Mouse (Mus musculus) urinary bladder, adult 2 months (tissue): ENCODE results near the gene Ankrd11. TPM values are rescaled to one million over a fixed set of nuclear protein-coding genes. Genes with fewer than 3 reads are reported as not detected.

Source experiments
- DNase-seq: peaks from one replicate; pipeline ENCODE4 v3.0.0; 2022; ENCODE audit warnings: low spot score
- polyA plus RNA-seq: library from polyadenylated mRNA; depleted of rRNA; stranded (reverse); fragments of >200 nt; gene quantifications from 2 replicates; pipeline ENCODE4 v1.2.3, GENCODE M21; 2012

Ankrd11 gene
- polyA plus RNA-seq, 1 experiment = 37.9 TPM

DNA sequence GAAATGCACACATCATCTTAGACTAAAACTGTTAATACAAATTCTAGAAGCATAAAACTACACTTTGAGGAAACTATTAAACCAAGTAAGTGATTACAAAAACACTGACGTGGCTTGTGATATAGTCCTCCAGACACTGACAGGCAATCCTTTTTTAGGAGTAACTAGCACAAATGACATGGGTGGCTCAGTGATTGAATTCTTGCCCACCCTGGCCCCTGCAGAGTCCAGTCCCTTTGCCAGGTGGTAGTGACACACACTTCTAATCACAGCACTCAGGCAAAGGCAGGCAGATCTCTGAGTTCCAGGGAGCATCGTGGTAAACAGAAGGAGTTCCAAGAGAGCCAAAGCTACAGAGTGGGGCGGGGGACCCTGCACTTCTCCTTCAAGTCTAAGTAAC lies 36.7 kb downstream of the Ankrd11 start:
- no peak for DNase-seq

DNA sequence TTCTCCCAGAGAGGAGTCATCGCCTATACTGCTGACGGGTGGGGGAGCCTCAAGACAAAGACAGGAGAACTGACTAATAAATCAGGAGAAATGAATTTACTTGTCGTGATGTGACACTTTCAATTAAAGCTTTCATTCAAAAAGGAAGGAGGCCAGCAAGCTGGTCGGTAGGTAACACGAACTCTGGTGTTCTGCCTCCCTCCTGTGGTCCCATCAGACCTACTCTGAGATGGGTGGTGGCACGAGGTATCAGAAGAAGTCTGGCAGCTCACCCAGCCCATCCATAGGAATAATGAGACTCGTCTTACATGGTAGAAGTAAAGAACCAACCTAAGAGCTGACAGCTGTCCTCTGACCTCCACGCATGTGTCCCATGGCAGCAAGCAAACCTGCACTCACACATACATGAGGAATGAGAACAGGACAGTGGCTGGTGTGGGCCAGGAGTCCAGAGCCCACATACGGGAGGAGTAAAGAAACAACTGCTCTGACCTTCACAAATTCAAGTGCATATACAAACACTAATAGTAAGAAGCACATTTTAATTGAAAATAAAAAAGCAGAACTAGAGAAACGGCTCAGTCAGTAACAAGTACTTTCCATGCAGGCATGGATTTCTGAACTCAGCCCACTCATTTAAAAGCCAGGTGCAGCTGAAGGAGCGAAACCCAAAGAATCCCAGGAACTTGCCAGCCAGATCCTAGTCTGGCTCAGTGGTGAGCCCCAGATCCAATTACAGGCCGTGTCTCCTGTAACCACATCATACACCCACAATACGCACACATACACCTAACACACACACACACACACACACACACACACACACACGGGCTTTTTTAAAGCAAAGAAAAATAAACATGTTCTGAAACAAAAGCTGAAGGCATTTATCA lies 37.8 kb downstream of the Ankrd11 start:
- DNase-seq = no peak

DNA sequence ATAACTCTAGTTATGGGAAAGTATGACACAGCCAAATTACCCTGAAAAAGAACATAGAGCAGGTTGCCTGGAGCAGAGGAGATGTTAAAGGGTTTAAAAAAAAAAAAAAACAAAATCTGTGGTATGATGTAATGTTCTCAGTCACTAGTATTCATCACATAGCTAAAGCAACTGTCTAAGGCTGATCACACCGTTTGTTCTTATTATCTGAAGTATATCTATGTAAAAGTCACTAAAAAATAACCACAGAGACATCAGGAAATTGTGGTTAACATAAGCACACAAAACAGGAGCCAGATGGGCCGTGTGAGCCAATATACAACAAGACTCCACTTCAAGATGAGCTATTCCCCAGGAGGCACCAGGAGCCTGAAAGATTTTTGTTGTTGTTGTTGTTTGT lies 41.8 kb downstream of the Ankrd11 start:
- no peak for DNase-seq

DNA sequence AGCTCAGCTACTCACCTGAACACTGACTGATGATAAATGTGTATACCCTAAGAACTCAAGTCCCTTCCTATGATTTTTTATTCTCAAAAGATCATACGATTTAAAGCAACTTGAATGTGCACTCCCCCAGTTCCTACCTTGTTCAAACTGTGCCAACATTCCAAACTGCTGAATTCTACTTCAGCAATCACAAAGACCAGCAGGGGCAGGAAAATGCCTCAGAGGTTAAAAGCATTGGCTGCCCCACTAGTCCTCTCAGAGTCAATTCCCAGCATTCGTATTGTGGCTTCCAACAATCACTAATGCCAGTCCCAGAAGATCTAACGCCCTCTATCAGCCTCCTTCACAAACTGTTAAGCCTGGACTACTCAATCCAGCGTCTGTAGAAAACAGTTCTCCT lies 44.1 kb downstream of the Ankrd11 start:
- DNase-seq = no peak

DNA sequence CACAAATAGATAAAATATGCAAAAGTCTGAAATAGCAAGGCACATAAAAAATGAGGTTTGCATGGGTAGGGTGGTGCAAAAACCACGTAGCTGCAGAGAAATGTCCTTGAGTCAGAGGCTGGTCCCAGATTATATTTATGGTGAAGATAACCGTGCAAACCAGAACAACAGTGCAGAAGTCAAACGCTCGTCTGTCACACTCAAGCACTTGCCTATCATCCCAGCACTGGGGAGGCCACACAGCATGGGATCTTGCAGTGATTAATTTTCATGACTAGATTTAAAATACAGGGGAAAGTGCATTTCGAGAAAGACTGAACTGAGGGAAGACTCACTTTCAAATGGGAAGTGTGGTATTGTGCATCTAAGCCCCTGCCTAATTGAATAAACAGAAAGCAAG lies 48.3 kb downstream of the Ankrd11 start:
- no peak for DNase-seq

DNA sequence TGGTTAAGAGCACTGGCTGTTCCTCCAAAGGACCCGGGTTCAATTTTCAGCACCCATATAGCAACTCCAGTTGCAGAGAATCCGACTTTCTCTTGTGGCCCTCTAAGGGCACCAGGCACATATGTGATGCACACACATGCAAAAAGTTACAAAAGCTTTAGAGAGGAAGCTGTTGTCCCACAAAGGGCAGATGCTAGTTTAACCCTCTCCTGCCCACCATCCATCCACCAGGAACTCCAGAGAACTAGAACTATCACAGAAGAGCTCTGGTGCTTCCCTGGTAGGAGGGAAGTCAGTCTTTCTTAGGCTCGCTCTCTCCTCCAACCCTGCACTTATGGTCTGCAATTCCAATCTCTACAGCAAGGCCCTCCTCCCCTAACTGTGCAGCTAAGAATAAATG lies 49.0 kb downstream of the Ankrd11 start:
- DNase-seq = no peak

DNA sequence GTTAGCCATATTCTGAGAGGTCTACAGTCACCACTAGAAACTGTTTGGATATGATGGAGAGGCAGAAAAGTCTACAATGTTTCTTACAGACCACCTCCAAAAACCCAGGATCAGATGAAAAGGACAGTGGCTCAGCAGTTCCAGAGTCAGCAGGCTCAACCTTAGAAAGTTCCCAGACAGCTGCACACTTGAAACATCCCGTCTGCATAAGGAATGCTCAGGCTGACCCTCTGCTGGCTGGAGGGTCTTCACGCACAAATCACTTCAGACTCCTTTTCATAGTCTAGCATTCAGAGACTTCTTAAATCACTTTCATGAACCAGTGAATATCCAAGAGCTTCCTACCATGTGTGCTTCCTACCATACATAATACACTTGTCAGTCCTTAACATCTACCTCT lies 49.8 kb downstream of the Ankrd11 start:
- no peak for DNase-seq

DNA sequence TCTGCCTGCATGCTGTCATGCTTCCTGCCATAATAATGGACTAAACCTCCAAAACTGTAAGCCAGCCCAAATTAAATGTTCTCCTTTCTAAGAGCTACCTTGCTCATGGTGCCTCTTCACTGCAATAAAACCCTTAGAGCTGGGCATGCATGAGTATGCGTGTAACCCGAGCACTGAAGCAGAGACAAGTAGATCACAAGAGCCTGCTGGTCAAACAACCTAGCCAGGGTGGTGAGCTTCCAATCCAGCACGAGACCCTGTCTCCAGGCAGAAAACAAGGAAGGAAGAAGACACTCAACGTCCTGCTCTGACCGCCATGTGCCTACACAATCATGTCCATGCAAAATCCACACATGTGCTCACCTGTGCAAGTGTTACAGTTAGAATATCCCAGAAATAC lies 50.7 kb downstream of the Ankrd11 start:
- DNase-seq = no peak

DNA sequence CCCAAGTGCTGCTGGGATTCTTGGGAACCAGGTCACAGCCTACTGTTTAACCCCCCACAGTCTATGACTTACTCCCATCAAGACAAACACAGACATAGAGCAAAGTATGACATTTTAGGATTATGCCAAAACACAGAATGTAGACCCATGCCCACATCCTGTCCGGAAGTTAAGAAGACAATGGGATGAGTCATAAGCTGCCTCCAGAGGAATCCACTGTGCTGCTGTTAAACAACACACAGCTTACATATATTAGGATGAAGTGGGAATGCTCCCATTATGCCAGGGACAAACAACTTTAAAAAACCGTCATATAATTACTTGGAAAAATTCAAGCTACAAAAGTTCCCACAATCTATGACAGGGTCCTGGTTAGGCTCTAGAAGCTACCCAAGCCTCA lies 52.1 kb downstream of the Ankrd11 start:
- no peak for DNase-seq

DNA sequence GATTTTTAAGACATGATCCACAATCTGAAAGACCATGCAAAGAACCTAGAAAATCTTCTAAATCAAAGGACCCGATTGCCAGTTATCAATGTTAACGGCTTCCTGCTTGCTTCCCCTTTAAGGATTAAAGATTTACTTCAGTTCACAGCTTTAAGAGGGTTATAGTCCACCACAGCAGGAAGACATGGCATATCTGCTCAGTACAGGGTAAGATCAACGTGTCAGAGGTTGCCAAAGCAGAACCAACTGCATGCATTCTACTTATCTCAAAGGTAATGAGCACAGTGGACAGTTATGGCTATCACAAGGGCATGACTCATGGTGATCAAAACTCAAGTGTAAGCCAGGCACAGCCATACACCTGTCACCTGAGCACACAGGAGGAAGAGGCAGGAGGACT lies 53.1 kb downstream of the Ankrd11 start:
- DNase-seq = no peak

DNA sequence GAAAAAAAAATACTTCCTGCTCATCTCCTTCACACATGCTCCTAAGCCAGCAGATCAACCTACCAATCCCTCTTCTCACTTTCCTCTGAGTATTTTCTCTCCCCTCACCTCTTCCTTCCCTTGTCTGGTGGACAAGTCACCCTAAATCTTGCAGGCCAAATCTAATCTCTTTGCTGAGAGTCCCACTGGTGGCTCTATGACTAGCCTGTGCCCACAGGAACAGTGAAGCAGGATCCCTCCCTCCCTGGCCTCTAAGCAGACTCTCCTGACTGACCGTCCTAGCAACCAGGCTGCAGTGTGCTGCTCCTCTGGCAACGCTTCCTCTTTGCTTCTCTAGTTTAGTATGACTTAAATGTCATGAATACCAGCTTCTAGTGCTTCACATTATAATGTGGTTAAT lies 54.8 kb downstream of the Ankrd11 start:
- DNase-seq = no peak

DNA sequence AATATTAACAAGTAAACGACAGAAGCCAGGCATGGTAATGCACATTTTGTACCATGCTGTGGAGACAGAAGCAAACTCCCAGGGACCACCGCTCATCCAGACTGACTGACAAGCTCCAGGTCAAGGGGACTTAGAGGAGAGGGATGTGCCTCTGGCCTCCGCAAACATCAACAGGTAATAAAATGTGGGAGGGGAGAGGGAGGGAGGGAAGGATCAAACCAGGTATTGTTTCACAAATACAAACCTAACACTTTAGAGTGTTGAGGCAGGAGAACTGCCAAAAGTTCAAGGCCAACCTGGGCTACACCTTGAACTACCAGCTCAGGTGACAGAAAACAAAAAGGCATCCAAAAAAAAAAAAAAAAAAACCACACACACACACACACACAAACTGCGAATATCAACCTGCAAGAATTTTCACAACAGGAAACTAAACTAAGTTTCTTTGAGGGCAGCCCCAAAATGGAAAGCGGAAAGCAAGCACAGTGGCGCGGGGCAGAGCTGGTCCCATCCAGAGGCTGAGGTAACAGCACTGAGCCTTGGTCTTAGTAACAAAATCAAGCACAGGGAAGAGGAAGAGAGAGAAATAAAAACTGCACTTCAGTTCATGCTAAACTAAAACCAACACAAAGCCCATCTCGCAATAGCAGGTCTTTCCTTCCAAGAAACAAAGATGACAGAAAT lies 55.4 kb downstream of the Ankrd11 start:
- DNase-seq = no peak

DNA sequence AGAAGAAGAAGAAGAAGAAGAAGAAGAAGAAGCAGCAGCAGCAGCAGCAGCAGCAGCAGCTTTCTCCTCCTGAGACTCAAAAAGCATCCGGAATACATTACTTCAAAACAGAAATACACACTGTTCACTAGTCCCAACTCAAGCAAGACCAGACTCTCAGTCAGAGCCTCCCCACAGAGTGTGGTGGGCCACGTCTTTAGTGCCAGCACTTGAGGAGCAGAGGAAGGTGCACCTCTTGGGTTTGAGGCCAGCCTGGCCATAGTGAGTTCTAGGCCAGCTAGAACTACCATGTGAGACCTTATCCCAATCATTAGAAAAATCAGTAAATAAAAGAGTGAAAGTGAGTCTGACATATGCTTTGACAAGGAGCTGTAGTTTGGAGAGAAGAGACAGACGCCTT lies 57.9 kb downstream of the Ankrd11 start:
- DNase-seq = no peak

DNA sequence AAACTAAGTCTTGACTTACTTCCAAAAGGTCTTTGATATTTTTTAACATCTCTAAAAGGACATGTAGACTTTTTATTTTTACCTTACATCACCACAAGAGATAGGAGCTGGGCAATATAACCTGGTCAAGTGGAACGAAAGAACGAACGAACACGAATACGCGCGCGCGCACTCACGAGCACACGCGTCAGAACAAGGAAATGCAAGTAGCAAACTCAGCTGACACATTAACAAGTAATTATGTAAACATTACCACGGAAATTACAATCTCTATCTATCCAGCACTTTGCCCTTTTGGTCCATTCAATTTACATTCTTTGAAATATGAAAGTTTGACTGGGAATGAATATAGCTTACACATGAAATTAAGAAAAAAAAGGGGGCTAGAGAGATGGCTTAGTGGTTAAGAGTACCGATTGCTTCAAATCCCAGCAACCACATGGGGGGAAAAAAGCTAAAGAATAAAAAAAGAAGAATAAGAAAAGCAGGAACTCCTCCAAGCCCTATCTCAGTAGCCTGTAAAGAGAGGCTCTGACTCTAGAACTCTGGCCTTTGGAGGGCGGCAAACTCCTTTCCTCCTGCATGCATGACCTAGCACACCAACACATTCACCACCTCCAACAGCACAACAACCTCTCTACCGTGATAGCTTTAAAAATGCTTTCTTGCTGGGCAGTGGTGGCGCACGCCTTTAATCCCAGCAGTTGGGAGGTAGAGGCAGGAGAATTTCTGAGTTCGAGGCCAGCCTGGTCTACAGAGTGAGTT lies 58.7 kb downstream of the Ankrd11 start:
- no peak for DNase-seq

DNA sequence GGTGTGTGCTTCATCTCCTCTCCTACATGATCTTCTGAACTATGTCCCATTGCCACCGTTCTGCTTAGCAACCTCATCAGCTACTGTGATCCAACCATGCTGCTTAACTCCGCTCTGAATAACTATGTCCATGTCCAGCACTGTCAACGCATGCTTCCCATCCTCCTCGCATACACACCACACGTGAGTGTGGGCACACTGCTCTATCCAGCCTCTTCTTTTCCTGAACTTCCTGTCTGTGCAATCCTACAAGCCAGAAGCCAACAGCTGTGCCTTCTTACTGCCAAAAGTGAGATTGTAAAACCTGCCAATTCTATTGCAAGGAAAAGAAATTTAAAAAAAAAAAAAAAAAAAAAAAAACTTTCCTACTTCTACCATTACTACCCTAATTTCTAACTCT lies 60.4 kb downstream of the Ankrd11 start:
- DNase-seq = no peak

DNA sequence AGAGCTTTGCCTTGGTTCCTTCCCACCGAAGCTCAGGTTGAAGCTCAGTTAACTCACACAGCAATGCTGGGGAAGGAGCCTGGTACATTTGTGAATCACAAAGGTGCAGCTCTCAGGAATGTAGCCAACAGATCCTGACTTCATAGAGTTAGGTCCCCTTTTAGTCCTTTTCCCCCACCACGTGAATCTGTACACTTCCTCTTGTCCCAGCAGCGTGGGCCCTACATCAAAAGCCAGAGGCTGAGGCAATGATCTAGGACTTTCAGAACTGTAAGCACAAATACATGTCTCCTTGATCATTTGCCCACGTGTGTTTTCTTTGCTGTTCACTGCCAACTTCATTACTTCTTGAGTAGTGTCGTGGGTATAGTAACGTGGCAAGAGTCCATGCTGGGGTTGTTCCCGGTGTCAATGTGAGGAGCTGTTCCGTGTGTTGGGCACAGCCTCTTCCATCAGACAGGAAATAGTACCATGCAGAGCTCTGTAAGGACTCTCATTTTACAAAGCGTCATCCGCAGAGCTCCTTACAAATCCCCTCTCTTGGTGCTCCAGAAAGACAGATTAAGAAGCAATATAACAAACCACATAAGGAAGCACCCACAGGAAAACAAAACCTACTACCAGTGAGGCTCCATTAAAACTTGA lies 62.1 kb downstream of the Ankrd11 start:
- no peak for DNase-seq

DNA sequence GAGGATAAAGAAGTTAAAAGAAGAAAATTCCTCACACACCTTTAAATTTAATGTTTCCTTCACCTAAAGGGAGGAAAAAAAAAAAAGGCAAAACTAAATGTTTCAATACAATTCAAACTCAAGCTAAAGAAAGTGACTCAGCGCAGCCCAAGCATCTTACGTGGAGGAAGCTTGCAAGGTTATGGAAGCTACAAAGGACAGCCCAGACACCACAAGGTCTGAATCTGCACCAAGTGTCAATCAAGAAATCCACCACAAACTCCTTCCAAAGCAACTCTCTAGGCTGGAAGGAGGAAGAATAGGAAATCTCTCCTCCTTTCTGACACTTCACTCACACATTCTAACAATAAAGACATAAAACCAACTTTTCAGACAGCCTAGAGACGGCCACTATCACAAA lies 62.7 kb downstream of the Ankrd11 start:
- no peak for DNase-seq

DNA sequence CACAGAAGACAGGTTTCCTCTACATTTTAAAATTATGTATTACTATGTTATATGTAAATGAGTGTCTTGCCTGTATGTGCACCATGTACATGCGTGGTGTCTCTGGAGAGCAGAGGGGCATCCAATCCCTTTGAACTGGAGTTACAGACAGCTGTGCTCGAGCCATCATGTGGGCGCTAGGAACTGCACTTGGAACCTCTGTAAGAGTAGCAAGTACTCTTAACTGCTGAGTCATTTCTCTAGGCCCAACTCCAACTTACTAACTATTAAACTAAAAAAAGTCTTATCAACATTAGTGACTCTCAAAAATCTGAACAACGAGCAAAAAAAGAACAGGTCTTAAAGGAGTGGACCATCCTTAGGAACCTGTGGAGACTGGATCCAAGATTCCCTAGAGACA lies 66.0 kb downstream of the Ankrd11 start:
- no peak for DNase-seq

DNA sequence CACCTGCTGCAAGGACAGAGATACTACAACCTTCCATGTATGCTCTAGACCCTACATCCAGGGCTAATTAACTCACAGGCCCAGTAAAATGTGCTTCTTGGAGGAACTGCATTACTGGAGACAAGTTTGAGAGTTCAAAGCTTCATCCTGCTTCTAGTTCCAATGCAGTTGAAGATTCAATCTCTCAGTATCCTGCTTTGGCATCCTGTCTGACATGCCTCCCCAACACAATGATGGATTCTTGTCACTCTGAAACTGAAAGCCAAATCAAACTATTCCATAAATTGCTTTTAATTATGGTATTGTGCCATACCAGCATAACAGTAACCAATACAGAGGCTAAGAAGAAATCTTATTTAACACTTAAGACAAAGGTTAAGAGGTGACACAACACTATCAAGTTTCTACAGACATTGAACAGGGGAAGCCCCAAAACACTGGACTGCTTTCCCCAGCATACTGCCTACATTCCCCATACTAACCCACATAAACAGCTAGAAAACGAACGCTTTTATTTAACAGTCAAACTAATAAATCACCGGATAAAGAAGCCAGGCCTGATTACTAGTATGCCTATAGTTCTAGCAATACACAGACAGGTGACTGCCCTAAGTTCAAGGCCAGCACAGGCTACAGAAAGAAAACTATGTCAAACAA lies 72.0 kb downstream of the Ankrd11 start:
- no peak for DNase-seq

DNA sequence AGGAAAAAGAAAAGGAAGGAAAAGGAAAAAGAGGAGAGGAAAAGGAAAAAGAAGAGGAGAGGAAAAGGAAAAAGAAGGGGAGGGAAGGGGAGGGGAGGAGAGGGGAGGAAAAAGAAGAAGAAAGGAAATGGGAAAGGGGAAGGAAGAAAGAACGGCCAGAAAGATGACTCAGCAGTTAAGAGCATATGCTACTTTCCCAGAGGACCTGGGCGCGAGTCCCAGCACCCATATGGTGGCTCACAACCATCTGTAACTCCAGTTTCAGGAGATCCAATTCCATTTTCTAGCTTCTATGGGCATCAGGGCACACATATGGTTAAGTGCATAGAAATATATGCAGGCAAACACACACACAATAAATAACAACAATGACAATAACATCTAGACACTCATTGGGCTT lies 73.9 kb downstream of the Ankrd11 start:
- DNase-seq = no peak

DNA sequence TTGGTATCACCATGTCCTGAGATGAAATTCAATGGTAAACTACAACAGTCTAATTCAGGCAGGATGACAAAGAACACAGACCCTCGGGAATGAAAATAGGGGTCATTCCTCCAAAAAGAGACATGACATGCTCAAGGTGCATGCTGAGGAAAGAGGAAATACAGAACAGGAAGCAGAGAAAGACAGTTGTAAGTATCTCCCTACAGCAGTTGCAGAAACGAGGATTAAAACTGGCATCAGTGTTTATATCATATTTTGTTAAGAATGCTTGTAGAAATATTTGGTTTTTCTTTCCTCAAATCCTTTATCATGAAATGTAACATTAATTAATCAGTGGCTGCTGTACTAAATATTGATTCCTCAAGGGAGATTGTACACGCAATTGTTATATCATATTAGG lies 75.4 kb downstream of the Ankrd11 start:
- DNase-seq = no peak

DNA sequence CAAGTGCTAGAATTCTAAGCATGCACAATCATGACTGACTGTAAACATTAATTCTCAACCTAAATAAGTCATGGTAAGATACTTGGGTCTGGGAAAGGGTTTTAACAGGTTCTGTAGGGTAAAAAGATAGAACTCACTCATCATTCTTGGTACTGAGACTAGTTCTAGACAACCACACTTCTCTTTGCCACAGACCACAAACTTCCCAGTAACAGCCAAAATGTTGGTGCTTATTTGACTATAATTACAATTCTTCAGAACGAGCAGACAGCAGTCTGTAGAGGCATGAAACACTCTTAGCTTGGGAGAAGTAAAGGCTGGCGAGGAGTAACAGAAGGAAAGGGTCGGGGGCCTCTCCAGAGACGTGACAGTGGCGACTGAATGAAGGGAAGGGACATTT lies 80.0 kb downstream of the Ankrd11 start:
- no peak for DNase-seq
